Mouse (Mus musculus) intestine, embryonic 15.5 days (tissue): ENCODE data around the gene Cic. TPM values are rescaled to one million over a fixed set of nuclear protein-coding genes. Genes with fewer than 3 reads are reported as not detected.

ENCODE experiments used
- ATAC-seq: fragments of 200-750 bp; cut with Nextera tagmentation; 2 replicates; pipeline ENCODE4 v1.8.0; 2017; ENCODE audit warnings: moderate TSS enrichment, moderate library complexity
- H3K27ac ChIP-seq: fragments of 300-500 bp; sonication (generic); 2 replicates; pipeline ENCODE4 v1.5.1; 2015; ENCODE audit warnings: mild to moderate bottlenecking, inconsistent platforms
- H3K27me3 ChIP-seq: fragments of 300-500 bp; sonication (generic); replicated peaks from 2 replicates; pipeline ENCODE4 v1.6.1; 2015; ENCODE audit warnings: inconsistent platforms
- H3K36me3 ChIP-seq: fragments of 300-500 bp; sonication (generic); 2 replicates; pipeline ENCODE4 v1.6.1; 2015; ENCODE audit warnings: inconsistent platforms
- H3K4me1 ChIP-seq: fragments of 300-500 bp; sonication (generic); replicated peaks from 2 replicates; pipeline ENCODE4 v1.6.1; 2015; ENCODE audit warnings: inconsistent platforms
- H3K4me2 ChIP-seq: fragments of 300-500 bp; sonication (generic); replicated peaks from 2 replicates; pipeline ENCODE4 v1.6.1; 2015; ENCODE audit warnings: mild to moderate bottlenecking, inconsistent platforms
- H3K4me3 ChIP-seq: fragments of 300-500 bp; sonication (generic); replicated peaks from 2 replicates; pipeline ENCODE4 v1.5.1; 2015; ENCODE audit warnings: inconsistent platforms
- H3K9ac ChIP-seq: fragments of 300-500 bp; sonication (generic); 2 replicates; pipeline ENCODE4 v1.6.1; 2015; ENCODE audit warnings: inconsistent platforms
- H3K9me3 ChIP-seq: fragments of 300-500 bp; sonication (generic); 2 replicates; pipeline ENCODE4 v1.6.1; 2016; ENCODE audit warnings: inconsistent platforms
- WGBS: fragments of 180-500 bp; shearing (Covaris S2); methylation state at CpG from one replicate; pipeline ENCODE4 v1.1.7; 2015; 5-methylcytosine and 5-hydroxymethylcytosine counted together
- polyA plus RNA-seq: library from polyadenylated mRNA; unstranded; fragments of >200 nt; fragmentation: Nextera tagmentation; extraction: Ambion mirVana; gene quantifications from 2 replicates; pipeline ENCODE4 v1.2.1, GENCODE M21; 2015

The Cic gene
- polyA plus RNA-seq, 1 experiment from 2014 or later, result 26.6 TPM

DNA sequence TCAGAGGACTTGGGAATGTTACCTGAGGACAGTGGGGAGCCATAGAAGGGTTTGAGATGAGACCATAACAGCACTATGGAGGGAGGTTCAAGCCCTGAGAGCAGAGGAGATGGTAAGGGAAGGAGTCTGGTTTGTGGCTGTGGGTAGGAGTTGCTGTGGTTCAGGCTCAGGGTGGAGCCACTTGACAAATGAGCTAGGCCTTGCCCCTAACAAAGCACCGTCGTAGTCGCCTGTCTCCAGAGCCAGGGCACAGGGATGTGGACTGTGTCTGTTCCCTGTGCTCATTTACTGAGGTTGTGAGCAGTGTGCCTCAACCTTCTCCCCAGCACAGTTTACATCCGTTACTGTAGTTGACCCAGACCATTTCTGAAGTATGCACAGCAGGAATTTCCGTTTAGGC, 7.1 kb downstream of the Cic start:
- Histone ChIP-seq H3K36me3 (peaks cover 22% of the 10 kb centered on the region), H3K27ac (no peak overlapping the region), H3K4me2 (no peak overlapping the region), H3K4me3 (no peak overlapping the region), H3K9ac (0 out of 2 replicates have a peak overlapping the region, but pooled peaks have one; percentile 24), H3K9me3 (no peaks in the 10 kb centered on the region), H3K27me3 (no peaks in the 10 kb centered on the region), H3K4me1 (peaks cover 43% of the 10 kb centered on the region)
- 45% methylated on average over 5 of the region's 5 CpGs for WGBS
- no peak for ATAC-seq

DNA sequence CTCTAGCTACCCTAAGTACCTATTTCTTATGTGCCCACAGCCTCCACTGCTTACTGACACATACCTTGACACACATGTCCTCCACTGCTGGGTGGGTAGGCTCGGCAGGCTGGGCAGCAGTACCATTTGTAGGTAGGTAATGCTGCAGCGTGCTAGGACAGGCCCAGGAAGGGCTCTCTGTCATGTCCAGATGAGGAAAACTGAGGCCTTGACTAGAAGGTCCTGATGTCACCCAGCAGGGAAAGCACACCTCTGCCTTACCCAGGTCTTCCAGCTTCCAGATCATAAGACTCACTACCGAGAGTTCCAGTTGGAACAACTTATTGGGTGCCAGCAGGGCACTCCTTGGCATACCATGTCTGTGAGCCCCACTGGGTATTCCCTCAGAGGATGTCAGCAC, 7.5 kb downstream of the Cic start:
- Histone ChIP-seq H3K27me3 (no peaks in the 10 kb centered on the region), H3K4me1 (peaks cover 44% of the 10 kb centered on the region), H3K36me3 (peaks cover 22% of the 10 kb centered on the region), H3K4me3 (no peak overlapping the region), H3K27ac (no peak overlapping the region), H3K4me2 (no peak overlapping the region), H3K9ac (peak overlapping the region; percentile 24; the same call in 1 of the 2 replicates), H3K9me3 (no peaks in the 10 kb centered on the region)
- 93% methylated on average over 3 of the region's 3 CpGs for WGBS
- no peak for ATAC-seq

DNA sequence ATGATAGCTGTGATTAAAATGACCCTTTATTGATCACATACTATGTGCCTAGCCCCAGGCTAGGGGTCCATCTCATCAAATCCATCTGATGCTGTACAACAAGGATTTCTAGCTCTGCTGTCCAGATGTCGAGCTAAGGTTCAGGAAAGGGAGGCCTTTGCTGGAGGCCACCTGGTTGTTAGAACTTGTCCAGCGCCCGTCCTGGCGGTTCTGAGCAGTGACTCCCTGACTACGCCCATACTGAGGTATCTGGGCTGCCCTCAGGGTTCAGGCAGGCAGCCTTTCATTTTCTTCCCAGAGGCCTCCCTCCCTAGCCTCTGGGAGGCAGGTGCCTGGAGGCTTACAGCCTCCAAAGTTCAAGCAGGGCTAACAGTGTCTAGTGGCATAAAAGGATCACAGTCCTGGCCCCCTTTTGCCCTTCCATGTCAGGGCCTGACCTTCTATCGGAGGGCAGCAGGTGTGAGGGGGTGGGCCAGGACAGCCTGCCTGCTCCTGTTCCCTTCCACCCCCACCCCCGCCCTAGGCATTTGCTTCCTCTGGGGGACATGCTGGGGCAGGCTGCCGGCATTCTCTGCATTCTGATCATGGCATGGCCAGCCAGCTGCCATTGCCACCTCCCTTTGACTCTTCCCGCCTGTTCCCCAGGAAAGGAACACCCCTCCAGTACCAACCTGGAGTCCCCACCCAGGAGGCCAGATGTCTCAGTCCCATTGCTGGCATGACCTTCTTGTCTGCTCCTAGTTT, 8.2 kb downstream of the Cic start:
- Histone ChIP-seq H3K27me3 (no peaks in the 10 kb centered on the region), H3K36me3 (peaks cover 22% of the 10 kb centered on the region), H3K27ac (no peak overlapping the region), H3K4me1 (peaks cover 51% of the 10 kb centered on the region), H3K9me3 (no peaks in the 10 kb centered on the region), H3K4me2 (no peak overlapping the region), H3K9ac (peak overlapping the region; percentile 15; the same call in 1 of the 2 replicates), H3K4me3 (no peak overlapping the region)
- 52% methylated on average over 9 of the region's 9 CpGs for WGBS
- ATAC-seq, result no peak

DNA sequence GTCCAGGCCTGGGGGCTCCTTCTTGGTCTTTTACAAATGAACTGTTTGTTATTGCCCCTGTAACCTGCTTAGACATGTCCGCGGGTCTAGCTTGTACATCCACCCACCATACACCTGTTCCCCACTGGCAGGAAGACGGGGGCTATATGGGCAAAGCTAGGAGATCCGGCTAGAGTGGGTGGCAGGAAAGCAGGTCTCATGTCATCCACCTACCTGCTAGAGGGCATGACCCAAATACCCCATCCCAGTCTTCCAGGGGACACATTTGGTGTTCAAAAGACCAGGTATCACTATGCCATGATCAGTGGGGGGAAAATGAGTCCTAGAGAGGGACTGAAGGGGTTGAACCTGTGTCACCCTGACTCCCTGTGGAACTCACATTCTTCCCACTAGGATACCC, 9.9 kb downstream of the Cic start:
- Histone ChIP-seq H3K9ac (peak overlapping the region; percentile 68), H3K4me1 (peaks cover 61% of the 10 kb centered on the region), H3K27me3 (no peaks in the 10 kb centered on the region), H3K36me3 (peaks cover 8% of the 10 kb centered on the region; the same call in 1 of the 2 replicates), H3K27ac (peak overlapping the region; percentile 98; the same call in 1 of the 2 replicates), H3K4me3 (no peak overlapping the region), H3K4me2 (peak overlapping the region; percentile 92), H3K9me3 (no peaks in the 10 kb centered on the region)
- 81% methylated on average over 4 of the region's 4 CpGs for whole genome bisulfite sequencing
- no peak for ATAC-seq

DNA sequence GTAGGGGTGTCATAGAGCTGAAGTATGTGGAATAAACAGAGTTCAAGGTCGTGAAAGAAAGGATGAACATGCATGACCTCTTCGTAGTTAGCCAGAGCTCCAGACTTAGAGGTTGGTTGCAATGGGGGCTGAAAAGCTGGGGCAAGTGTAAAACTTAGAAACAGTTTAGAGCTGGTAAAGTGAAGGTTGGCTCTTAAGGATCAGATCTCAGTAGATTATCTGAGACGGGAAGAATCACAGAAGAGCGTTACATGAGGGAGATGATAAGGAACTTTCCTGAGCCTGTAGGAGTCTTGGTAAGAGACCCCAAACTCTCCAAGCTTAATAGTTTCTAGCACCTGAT, 10.5 kb downstream of the Cic start:
- no peaks in the 10 kb centered on the region for H3K27me3 ChIP-seq
- H3K36me3 ChIP-seq, result peaks cover 7% of the 10 kb centered on the region; the same call in 1 of the 2 replicates
- H3K9me3 ChIP-seq, result no peaks in the 10 kb centered on the region
- H3K9ac ChIP-seq, result peak overlapping the region; percentile 68
- ATAC-seq, result no peak
- WGBS, result 11% methylated on average over 4 of the region's 4 CpGs
- H3K4me1 ChIP-seq, result peaks cover 62% of the 10 kb centered on the region
- H3K4me3 ChIP-seq, result peak overlapping the region; percentile 76
- peak overlapping the region; percentile 98 for H3K27ac ChIP-seq
- H3K4me2 ChIP-seq, result peak overlapping the region; percentile 92

DNA sequence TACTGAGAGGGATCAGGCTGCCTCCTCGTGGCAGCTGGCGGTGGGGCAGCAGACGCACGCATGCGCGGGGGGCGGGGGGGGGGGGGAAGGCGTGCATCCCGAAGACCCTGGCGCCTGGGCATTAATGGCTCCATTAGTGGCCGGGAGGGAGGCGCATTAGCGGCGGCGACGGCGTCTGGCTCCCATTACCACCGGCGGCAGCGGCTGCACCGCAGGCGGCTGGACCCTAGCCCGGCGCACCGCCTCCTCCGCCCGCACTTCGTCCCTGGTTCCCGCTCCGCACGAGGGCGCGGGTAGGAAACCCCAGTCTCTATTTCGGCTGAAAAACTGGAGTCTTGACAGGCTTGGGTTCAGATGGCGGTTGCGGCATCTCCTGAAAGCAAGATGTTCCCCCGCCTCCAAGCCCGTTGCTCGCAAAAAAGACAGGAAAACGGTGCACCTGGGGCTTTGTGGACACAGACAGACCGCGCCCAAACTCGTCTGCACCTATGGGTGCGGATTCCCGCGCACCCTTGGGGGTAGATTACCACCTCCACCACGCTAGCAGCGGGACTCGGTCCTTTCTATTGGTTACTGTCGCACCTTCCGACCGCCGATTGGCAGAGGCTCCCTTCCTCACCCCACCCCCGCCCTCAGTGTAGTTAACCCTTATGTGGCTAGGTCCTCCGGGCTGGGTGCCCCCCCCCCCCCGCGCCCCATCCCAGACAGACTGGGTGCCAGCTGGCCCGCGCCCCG, 11.0 kb downstream of the Cic start:
- H3K9me3 ChIP-seq, result no peaks in the 10 kb centered on the region
- H3K4me2 ChIP-seq, result peak overlapping the region; percentile 92
- peak overlapping the region; percentile 76 for H3K4me3 ChIP-seq
- H3K9ac ChIP-seq, result peak overlapping the region; percentile 68
- peak; percentile 70 for ATAC-seq
- no peaks in the 10 kb centered on the region for H3K27me3 ChIP-seq
- peaks cover 2% of the 10 kb centered on the region; the same call in 1 of the 2 replicates for H3K36me3 ChIP-seq
- H3K4me1 ChIP-seq, result peaks cover 64% of the 10 kb centered on the region
- WGBS, result under 1% methylated on average over 52 of the region's 60 CpGs
- peak overlapping the region; percentile 98 for H3K27ac ChIP-seq

DNA sequence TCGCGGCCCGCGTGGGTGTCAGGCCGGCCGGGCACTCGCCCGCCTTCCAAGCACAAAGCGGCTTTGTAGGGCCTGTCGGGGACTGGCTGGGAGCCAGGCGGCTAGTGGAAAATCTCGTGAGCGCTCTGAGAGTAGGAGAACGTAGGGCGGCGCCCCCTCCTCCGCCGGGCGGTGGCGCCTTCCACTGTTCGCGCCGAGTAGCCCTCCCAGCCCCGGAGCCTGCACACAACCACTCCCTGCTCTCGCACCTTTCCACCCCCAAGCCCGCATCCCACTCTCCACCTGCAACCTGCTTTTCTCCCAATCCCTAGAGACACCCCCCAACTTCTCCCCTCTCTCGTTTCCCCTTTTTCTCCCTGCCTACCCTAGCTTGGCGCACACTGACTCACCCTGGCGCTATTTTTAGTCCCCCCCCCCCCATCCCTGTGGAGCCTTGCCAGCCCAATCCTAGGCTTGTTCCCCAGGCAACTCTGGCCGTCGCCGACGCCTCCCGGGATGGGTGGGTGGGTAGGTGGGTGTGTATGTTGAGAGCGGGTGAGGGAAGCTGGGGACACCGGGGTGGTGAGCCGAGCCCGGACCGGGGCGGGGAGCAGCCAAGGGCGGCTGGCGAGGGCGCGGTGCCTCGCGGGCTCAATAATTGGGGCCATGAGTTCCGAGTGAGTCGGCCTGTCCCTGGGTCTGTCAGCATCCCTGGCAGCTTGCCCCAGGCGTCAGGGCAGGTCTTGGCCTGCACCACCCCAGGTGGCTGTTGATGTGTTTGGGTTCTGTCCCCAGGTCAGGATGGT, 11.8 kb downstream of the Cic start:
- Histone ChIP-seq H3K27me3 (no peaks in the 10 kb centered on the region), H3K27ac (peak overlapping the region; percentile 98), H3K4me1 (peaks cover 64% of the 10 kb centered on the region), H3K4me3 (peak overlapping the region; percentile 76), H3K36me3 (no peaks in the 10 kb centered on the region), H3K4me2 (peak overlapping the region; percentile 92), H3K9ac (peak overlapping the region; percentile 68), H3K9me3 (no peaks in the 10 kb centered on the region)
- peak; percentile 50 for ATAC-seq
- WGBS, result 0% methylated on average over 40 of the region's 49 CpGs

DNA sequence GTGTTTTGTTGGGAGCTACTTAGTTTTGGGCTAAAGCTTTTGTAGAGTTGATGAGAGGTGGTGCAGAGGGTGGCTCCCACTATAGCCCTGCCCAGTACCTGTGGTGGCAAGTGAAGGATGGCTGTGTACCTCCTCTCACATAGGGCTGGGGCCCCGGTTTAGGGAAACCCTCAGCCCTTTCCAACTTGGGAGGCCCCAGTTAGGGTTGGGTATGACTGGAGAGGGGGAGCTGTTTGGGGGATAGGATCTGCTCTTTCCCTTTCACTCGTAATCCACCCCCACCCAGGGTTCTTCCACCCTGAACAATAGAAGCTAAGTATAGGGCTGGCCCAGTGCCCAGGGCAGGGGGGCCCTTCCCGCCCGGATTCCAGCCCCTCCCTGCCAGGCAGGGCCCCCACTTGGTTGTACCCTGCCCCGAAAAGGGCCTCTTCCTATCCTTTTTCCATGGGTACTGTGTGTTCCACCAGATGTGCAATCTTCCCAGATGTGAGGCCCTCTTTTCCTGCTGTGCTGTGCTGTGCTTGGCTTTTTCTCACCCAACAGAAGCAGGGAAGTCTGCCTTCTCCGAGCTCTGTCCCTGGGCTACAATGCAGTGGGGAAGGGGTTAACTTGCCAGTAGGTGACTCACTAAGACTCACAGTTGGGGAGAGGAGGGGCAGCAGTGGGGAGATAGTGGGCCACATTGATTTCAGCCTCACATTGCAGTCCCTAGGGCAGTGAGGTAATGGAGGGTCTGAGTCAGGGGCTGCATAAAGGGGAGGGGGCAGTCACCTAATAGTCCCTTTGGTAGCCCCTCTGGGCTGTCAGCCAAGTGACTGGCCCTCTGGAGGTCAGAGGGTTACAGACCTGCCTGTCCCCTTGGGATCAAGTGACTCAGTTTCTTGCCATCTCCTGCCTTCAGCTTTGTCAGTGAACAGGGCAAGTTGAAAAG, 12.6 kb downstream of the Cic start:
- no peaks in the 10 kb centered on the region for H3K9me3 ChIP-seq
- H3K27ac ChIP-seq, result peak overlapping the region; percentile 98
- 2% methylated on average over 6 of the region's 6 CpGs for WGBS
- peak; percentile 13 for ATAC-seq
- peak overlapping the region; percentile 92 for H3K4me2 ChIP-seq
- H3K36me3 ChIP-seq, result peaks cover 3% of the 10 kb centered on the region; the same call in 1 of the 2 replicates
- H3K27me3 ChIP-seq, result no peaks in the 10 kb centered on the region
- peak overlapping the region; percentile 68 for H3K9ac ChIP-seq
- peak overlapping the region; percentile 76 for H3K4me3 ChIP-seq
- H3K4me1 ChIP-seq, result peaks cover 64% of the 10 kb centered on the region

DNA sequence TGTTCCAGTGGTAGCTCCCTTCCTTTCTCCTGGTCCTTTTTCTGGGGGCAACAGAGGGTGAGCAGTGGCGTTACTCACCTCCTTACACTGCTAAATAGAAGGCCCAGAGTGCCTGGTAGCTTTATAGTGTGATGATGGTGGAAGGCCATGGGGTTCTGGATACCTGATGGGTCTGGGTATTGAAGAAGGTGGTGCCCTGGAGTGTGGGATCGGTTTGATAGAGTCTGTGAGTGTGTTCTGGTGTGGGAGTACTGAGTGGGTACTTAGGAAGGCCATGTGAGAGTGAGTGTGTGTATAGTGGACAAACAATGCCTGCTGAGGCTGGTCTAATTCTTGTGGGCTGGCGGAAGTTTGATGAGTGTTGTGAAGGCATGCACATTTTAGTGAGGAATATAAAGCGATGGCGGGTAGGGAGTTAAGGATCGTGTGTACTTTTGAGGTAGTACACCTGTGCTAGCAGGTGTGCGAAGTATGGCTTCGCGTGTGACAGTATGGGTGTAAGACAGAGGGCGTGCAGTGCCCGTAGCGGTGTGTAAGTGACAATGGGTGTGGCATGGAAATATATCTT, 13.7 kb downstream of the Cic start:
- Histone ChIP-seq H3K36me3 (peaks cover 13% of the 10 kb centered on the region), H3K4me2 (peak overlapping the region; percentile 92), H3K9ac (peak overlapping the region; percentile 42), H3K9me3 (no peaks in the 10 kb centered on the region), H3K4me1 (peaks cover 53% of the 10 kb centered on the region), H3K4me3 (peak overlapping the region; percentile 76), H3K27ac (peak overlapping the region; percentile 98), H3K27me3 (no peaks in the 10 kb centered on the region)
- peak; percentile 15 for ATAC-seq
- 15% methylated on average over 12 of the region's 12 CpGs for WGBS

DNA sequence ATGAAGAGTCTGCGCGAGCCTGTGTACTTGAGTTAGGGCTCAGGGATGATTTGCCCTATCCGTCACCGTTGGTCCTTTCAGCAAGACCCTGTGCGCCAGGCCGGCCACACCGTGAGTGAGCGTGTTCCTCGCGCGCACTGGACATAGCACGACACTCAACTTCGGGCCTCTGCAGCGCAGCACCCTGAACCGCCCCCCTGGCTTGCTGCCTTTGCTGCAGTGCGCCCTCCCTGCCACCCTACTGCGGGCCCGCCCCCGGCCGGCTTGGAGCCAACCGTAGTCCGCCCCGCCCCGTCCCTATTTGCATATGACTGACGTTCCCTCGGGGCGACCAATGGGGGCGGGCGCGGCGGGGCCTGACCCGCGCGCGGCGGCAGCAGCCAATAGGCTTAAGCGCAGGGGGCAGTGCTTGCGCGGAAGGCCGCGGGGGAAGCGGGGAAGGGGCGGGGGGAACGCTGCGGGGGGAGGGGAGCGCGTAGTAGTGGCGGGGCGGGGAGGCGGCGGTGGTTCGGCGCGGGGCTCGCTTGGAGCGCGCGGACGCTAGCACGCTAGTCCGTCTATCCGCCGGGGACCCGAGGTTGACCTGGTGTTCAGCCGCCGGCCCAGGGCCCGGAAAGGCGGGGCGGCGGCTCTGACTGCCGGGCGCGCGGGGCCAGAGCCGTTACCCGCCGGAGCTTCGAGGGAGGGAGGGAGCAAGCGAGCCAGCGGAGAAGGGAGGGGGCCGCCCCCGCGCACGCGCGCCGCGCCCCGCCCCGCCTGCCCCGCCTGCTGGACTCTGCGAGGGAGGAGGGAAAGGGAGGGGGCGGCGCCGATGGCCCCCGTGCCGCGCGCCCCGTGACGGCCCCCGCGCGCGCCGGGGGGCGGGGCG, 14.5 kb downstream of the Cic start:
- Histone ChIP-seq H3K4me1 (peaks cover 53% of the 10 kb centered on the region), H3K9me3 (no peaks in the 10 kb centered on the region), H3K9ac (peak overlapping the region; percentile 76), H3K36me3 (peaks cover 20% of the 10 kb centered on the region), H3K4me2 (peak overlapping the region; percentile 92), H3K27me3 (no peaks in the 10 kb centered on the region), H3K27ac (peak overlapping the region; percentile 98), H3K4me3 (peak overlapping the region; percentile 76)
- WGBS, result under 1% methylated on average over 59 of the region's 108 CpGs
- peak; percentile 84 for ATAC-seq
